Mouse (Mus musculus) brown adipose tissue, adult 24 weeks (tissue): ENCODE results near the gene Dlgap1. TPM values are rescaled to one million over a fixed set of nuclear protein-coding genes. Genes with fewer than 3 reads are reported as not detected.

ENCODE experiments used
- H3K27ac ChIP-seq: fragments of 200-500 bp; replicated peaks from 2 replicates; pipeline ENCODE4 v1.5.1; 2012; ENCODE audit warnings: low read depth, mild to moderate bottlenecking, low read length
- H3K4me1 ChIP-seq: fragments of 200-500 bp; 2 replicates; pipeline ENCODE4 v1.6.1; 2012; ENCODE audit warnings: low read length, mixed read lengths; ENCODE audit not compliant: control insufficient read depth, insufficient read depth, insufficient read length
- H3K4me3 ChIP-seq: fragments of 200-500 bp; 2 replicates; pipeline ENCODE4 v1.5.1; 2012; ENCODE audit warnings: low read depth, mild to moderate bottlenecking, low read length, moderate library complexity; ENCODE audit not compliant: insufficient read depth
- polyA plus RNA-seq: library from polyadenylated mRNA; stranded (reverse); fragments of >200 nt; gene quantifications from 2 replicates; pipeline ENCODE4 v1.2.4, GENCODE M21; 2012; ENCODE audit not compliant: missing spikeins, insufficient read depth, insufficient read length

Dlgap1 gene
- polyA plus RNA-seq, 1 experiment = 1.2 TPM

- H3K4me3 ChIP-seq = no peak overlapping the region
- H3K27ac ChIP-seq = no peak overlapping the region
- no peaks in the 10 kb centered on the region for H3K4me1 ChIP-seq
These were observed 466.7 kb downstream of the Dlgap1 start for GRCm38 (mm10) chr17:70435612-70436011.

GRCm38 (mm10) chr17:70437229-70437628 lies 468.4 kb downstream of the Dlgap1 start:
- H3K4me1 ChIP-seq = no peaks in the 10 kb centered on the region
- no peak overlapping the region for H3K4me3 ChIP-seq
- H3K27ac ChIP-seq = no peak overlapping the region

- Histone ChIP-seq H3K4me1 (no peaks in the 10 kb centered on the region), H3K27ac (no peak overlapping the region), H3K4me3 (no peak overlapping the region)
These were observed 474.1 kb downstream of the Dlgap1 start for GRCm38 (mm10) chr17:70442976-70443375.

GRCm38 (mm10) chr17:70446451-70446850 lies 477.6 kb downstream of the Dlgap1 start:
- no peaks in the 10 kb centered on the region for H3K4me1 ChIP-seq
- no peak overlapping the region for H3K4me3 ChIP-seq
- H3K27ac ChIP-seq = no peak overlapping the region

- Histone ChIP-seq H3K4me1 (no peaks in the 10 kb centered on the region), H3K4me3 (no peak overlapping the region), H3K27ac (no peak overlapping the region)
These were observed 486.2 kb downstream of the Dlgap1 start for GRCm38 (mm10) chr17:70455036-70455435.

GRCm38 (mm10) chr17:70457103-70457502 lies 488.2 kb downstream of the Dlgap1 start:
- Histone ChIP-seq H3K4me3 (no peak overlapping the region), H3K27ac (no peak overlapping the region), H3K4me1 (no peaks in the 10 kb centered on the region)

GRCm38 (mm10) chr17:70462231-70462630 lies 493.4 kb downstream of the Dlgap1 start:
- no peak overlapping the region for H3K27ac ChIP-seq
- H3K4me1 ChIP-seq = no peaks in the 10 kb centered on the region
- H3K4me3 ChIP-seq = no peak overlapping the region

GRCm38 (mm10) chr17:70462771-70463491 lies 494.1 kb downstream of the Dlgap1 start:
- H3K27ac ChIP-seq = no peak overlapping the region
- no peak overlapping the region for H3K4me3 ChIP-seq
- H3K4me1 ChIP-seq = no peaks in the 10 kb centered on the region

GRCm38 (mm10) chr17:70466413-70466812 lies 497.5 kb downstream of the Dlgap1 start:
- no peaks in the 10 kb centered on the region for H3K4me1 ChIP-seq
- H3K4me3 ChIP-seq = no peak overlapping the region
- no peak overlapping the region for H3K27ac ChIP-seq

GRCm38 (mm10) chr17:70470970-70471371 lies 502.1 kb downstream of the Dlgap1 start:
- H3K4me3 ChIP-seq = no peak overlapping the region
- no peak overlapping the region for H3K27ac ChIP-seq
- no peaks in the 10 kb centered on the region for H3K4me1 ChIP-seq

GRCm38 (mm10) chr17:70472162-70472561 lies 503.3 kb downstream of the Dlgap1 start:
- Histone ChIP-seq H3K27ac (no peak overlapping the region), H3K4me3 (no peak overlapping the region), H3K4me1 (no peaks in the 10 kb centered on the region)

- no peaks in the 10 kb centered on the region for H3K4me1 ChIP-seq
- no peak overlapping the region for H3K4me3 ChIP-seq
- no peak overlapping the region for H3K27ac ChIP-seq
These were observed 505.0 kb downstream of the Dlgap1 start for GRCm38 (mm10) chr17:70473871-70474270.

GRCm38 (mm10) chr17:70483716-70484115 lies 514.8 kb downstream of the Dlgap1 start:
- no peak overlapping the region for H3K27ac ChIP-seq
- no peak overlapping the region for H3K4me3 ChIP-seq
- H3K4me1 ChIP-seq = no peaks in the 10 kb centered on the region

- Histone ChIP-seq H3K4me1 (no peaks in the 10 kb centered on the region), H3K27ac (no peak overlapping the region), H3K4me3 (no peak overlapping the region)
These were observed 516.8 kb downstream of the Dlgap1 start for GRCm38 (mm10) chr17:70485668-70486067.

- no peak overlapping the region for H3K4me3 ChIP-seq
- H3K27ac ChIP-seq = no peak overlapping the region
- no peaks in the 10 kb centered on the region for H3K4me1 ChIP-seq
These were observed 517.4 kb downstream of the Dlgap1 start for GRCm38 (mm10) chr17:70486259-70486658.

GRCm38 (mm10) chr17:70486831-70487230 lies 518.0 kb downstream of the Dlgap1 start:
- Histone ChIP-seq H3K4me1 (no peaks in the 10 kb centered on the region), H3K4me3 (no peak overlapping the region), H3K27ac (no peak overlapping the region)
